In genomic region chr8:122575735-122576647, GRCm38 (mm10) we compare ENCODE assay signal across 8 mouse cellular contexts. TPM values are rescaled to one million over a fixed set of nuclear protein-coding genes. Genes with fewer than 3 reads are reported as not detected.
DNase-seq lines count a peak whose midpoint lies in the region; ATAC-seq and TF ChIP-seq lines count a peak whose summit lies in the region.

No protein-coding gene starts in this region.

- H3K4me3 ChIP-seq in cerebellum, adult 2 months (replicated peaks; ENCODE audit: insufficient read depth, low read depth, low read length), result peak overlapping the region; percentile 86
- H3K4me3 ChIP-seq in testis, adult 2 months (ENCODE audit: control insufficient read depth, low read depth, low read length), result peak overlapping the region; percentile 94
- H3K4me3 ChIP-seq in intestine, embryonic 14.5 days (ENCODE audit: low read depth, low read length), result peak overlapping the region; percentile 71
- peak overlapping the region; percentile 45 for H3K4me3 ChIP-seq in myocyte

- peak overlapping the region; percentile 73 for H3K27ac ChIP-seq in cerebellum, adult 2 months (ENCODE audit: insufficient read depth, low read length)
- H3K27ac ChIP-seq in testis, adult 2 months (ENCODE audit: control insufficient read depth, insufficient read depth, low read depth, low read length), result peak overlapping the region; percentile 73
- peak overlapping the region; percentile 79 for H3K27ac ChIP-seq in intestine, embryonic 14.5 days (ENCODE audit: low read depth)

- no peaks in the 10 kb centered on the region for H3K9me3 ChIP-seq in intestine, embryonic 14.5 days (ENCODE audit: control insufficient read depth, low read length)

- H3K36me3 ChIP-seq in testis, adult 2 months (ENCODE audit: control insufficient read depth, insufficient read depth, low read length), result no peaks in the 10 kb centered on the region
- peaks cover 28% of the 10 kb centered on the region for H3K36me3 ChIP-seq in intestine, embryonic 14.5 days (ENCODE audit: control insufficient read depth, insufficient read depth, low read length)
- H3K36me3 ChIP-seq in myocyte (ENCODE audit: control insufficient read depth, insufficient read depth), result peaks cover 3% of the 10 kb centered on the region

- peak overlapping the region; percentile 80 for H3K4me2 ChIP-seq in intestine, embryonic 14.5 days (ENCODE audit: low read length)
- peak overlapping the region; percentile 84 for H3K4me2 ChIP-seq in myocyte (ENCODE audit: low read depth)

- peak in 1 of 2 experiments; percentile 51 for DNase-seq in cerebellum, adult 2 months
- no peak for DNase-seq in cerebellum, adult 11 months
- no peak for DNase-seq in testis, postnatal 10 days (ENCODE audit: low spot score)
- no peak for DNase-seq in intestine, embryonic 14.5 days (ENCODE audit: low spot score)
- no peak for DNase-seq in spleen, postnatal 4 days (ENCODE audit: low spot score in 2 of 2)
- DNase-seq in kidney, postnatal 4 days, result no peak

- 0 out of 2 replicates have a peak, but pooled peaks have one; percentile 0 for ATAC-seq in intestine, embryonic 14.5 days (replicated peaks; ENCODE audit: low FRiP score, low TSS enrichment, low read depth)

- no peak for TF ChIP-seq POLR2A in cerebellum, adult 2 months (IDR thresholded peaks at IDR 0.05; ENCODE audit: borderline replicate concordance, insufficient read depth, low read length)
- TF ChIP-seq POLR2A in testis, adult 2 months (IDR thresholded peaks at IDR 0.05; ENCODE audit: control insufficient read depth, low read depth, low read length), result no peak
- no peak for TF ChIP-seq POLR2A in myocyte (IDR thresholded peaks at IDR 0.05; ENCODE audit: insufficient read length, low read depth)

- peaks cover 11% of the 10 kb centered on the region for H3K79me2 ChIP-seq in myocyte (ENCODE audit: control insufficient read depth, insufficient read depth)

- H3K9ac ChIP-seq in intestine, embryonic 14.5 days (ENCODE audit: low read length), result peak overlapping the region; percentile 89

- peaks cover 26% of the 10 kb centered on the region for H3K4me1 ChIP-seq in cerebellum, adult 2 months (ENCODE audit: control insufficient read depth, insufficient read depth, low read length)
- H3K4me1 ChIP-seq in testis, adult 2 months (ENCODE audit: control insufficient read depth, insufficient read depth, low read length), result peaks cover 12% of the 10 kb centered on the region
- H3K4me1 ChIP-seq in intestine, embryonic 14.5 days (replicated peaks; ENCODE audit: control insufficient read depth, insufficient read depth, low read length), result peaks cover 35% of the 10 kb centered on the region

- no peak for TF ChIP-seq CTCF in cerebellum, adult 2 months (IDR thresholded peaks at IDR 0.05; ENCODE audit: borderline replicate concordance, insufficient read depth, low read depth, low read length)
- TF ChIP-seq CTCF in testis, adult 2 months (IDR thresholded peaks at IDR 0.05; ENCODE audit: control insufficient read depth, insufficient read depth, insufficient replicate concordance, low read depth, low read length), result no peak

- peak overlapping the region; percentile 69 for H3ac ChIP-seq in myocyte (ENCODE audit: control insufficient read depth, insufficient read length)

- H3K27me3 ChIP-seq in cerebellum, adult 2 months (ENCODE audit: control insufficient read depth, insufficient read depth, low read length), result no peaks in the 10 kb centered on the region
- no peaks in the 10 kb centered on the region for H3K27me3 ChIP-seq in testis, adult 2 months (ENCODE audit: control insufficient read depth, insufficient read depth, low read length)
- no peaks in the 10 kb centered on the region for H3K27me3 ChIP-seq in intestine, embryonic 14.5 days (replicated peaks; ENCODE audit: control insufficient read depth, insufficient read depth, low read length)
- no peaks in the 10 kb centered on the region for H3K27me3 ChIP-seq in myocyte (ENCODE audit: control insufficient read depth, insufficient read depth, insufficient read length)

- 6% methylated on average over 21 of the region's 21 CpGs for WGBS in cerebellum, adult 2 months
- 14% methylated on average over 21 of the region's 21 CpGs for WGBS in intestine, embryonic 14.5 days

TF ChIP-seq in myocyte, 11 proteins besides CTCF, POLR2A, EP300 and RAD21:
- no peak for TF ChIP-seq REST (IDR thresholded peaks at IDR 0.05; ENCODE audit: insufficient read depth, insufficient read length)
- TF ChIP-seq TCF3 (IDR thresholded peaks at IDR 0.05; ENCODE audit: insufficient read length, low read depth), result no peak
- TF ChIP-seq POLR2AphosphoS2 (IDR thresholded peaks at IDR 0.05; ENCODE audit: insufficient read length, low read depth), result no peak
- no peak for TF ChIP-seq MYOG (IDR thresholded peaks at IDR 0.05; ENCODE audit: control insufficient read depth in 1 of 3, insufficient read depth in 1 of 3, insufficient read length in 2 of 3, low read depth in 2 of 3)
- TF ChIP-seq CEBPB (IDR thresholded peaks at IDR 0.05; ENCODE audit: insufficient read depth, poor library complexity, severe bottlenecking), result no peak
- TF ChIP-seq E2F4 (IDR thresholded peaks at IDR 0.05; ENCODE audit: insufficient read depth), result no peak
- no peak for TF ChIP-seq TCF12 (IDR thresholded peaks at IDR 0.05; ENCODE audit: insufficient read depth, poor library complexity, severe bottlenecking)
- no peak for TF ChIP-seq USF1 (IDR thresholded peaks at IDR 0.05; ENCODE audit: low read depth)
- TF ChIP-seq SRF (IDR thresholded peaks at IDR 0.05; ENCODE audit: control insufficient read depth, insufficient read length, low read depth), result no peak
- TF ChIP-seq MYOD1 (IDR thresholded peaks at IDR 0.05; ENCODE audit: control insufficient read depth in 1 of 3, insufficient read length in 2 of 3, low read depth in 2 of 3), result no peak
- no peak for TF ChIP-seq MAX (IDR thresholded peaks at IDR 0.05; ENCODE audit: low read depth)
TF ChIP-seq in myocyte: peak in this region for 0.

RNA-seq across cellular contexts. Expression of gene Aprt, which starts 0.7 kb away (rescaled TPM):
- polyA plus RNA-seq in cerebellum, adult 2 months (2012; rRNA removed), result 52.9 and 57.4 TPM in 2 replicates
- polyA plus RNA-seq in testis, adult 2 months (2012; rRNA removed), result 267 and 294 TPM in 2 replicates
- 580 and 583 TPM in 2 replicates for polyA plus RNA-seq in intestine, embryonic 14.5 days (2014; fragmentation: Nextera tagmentation; extraction: Ambion mirVana)
- 261 TPM for polyA plus RNA-seq in myocyte (2012; fragmentation: generic; extraction: Trizol)

RNA-seq across cellular contexts. Expression of gene Cdt1, which starts 8.2 kb away (rescaled TPM):
- polyA plus RNA-seq in cerebellum, adult 2 months (2012; rRNA removed), result 7.6 and 8.8 TPM in 2 replicates
- 4.5 and 5.0 TPM in 2 replicates for polyA plus RNA-seq in testis, adult 2 months (2012; rRNA removed)
- polyA plus RNA-seq in intestine, embryonic 14.5 days (2014; fragmentation: Nextera tagmentation; extraction: Ambion mirVana), result 43.8 and 49.3 TPM in 2 replicates
- 19.7 TPM for polyA plus RNA-seq in myocyte (2012; fragmentation: generic; extraction: Trizol)

RNA-seq across cellular contexts. Expression of gene Piezo1, which starts 24.9 kb away (rescaled TPM):
- 4.2 and 4.5 TPM in 2 replicates for polyA plus RNA-seq in cerebellum, adult 2 months (2012; rRNA removed)
- polyA plus RNA-seq in testis, adult 2 months (2012; rRNA removed), result 6.8 and 9.1 TPM in 2 replicates
- polyA plus RNA-seq in intestine, embryonic 14.5 days (2014; fragmentation: Nextera tagmentation; extraction: Ambion mirVana), result 17.9 and 21.6 TPM in 2 replicates
- 156 TPM for polyA plus RNA-seq in myocyte (2012; fragmentation: generic; extraction: Trizol)

RNA-seq across cellular contexts. Expression of gene Galns, which starts 35.3 kb away (rescaled TPM):
- 8.5 and 8.7 TPM in 2 replicates for polyA plus RNA-seq in cerebellum, adult 2 months (2012; rRNA removed)
- 5.9 TPM in 2 replicates for polyA plus RNA-seq in testis, adult 2 months (2012; rRNA removed)
- 12.2 and 13.8 TPM in 2 replicates for polyA plus RNA-seq in intestine, embryonic 14.5 days (2014; fragmentation: Nextera tagmentation; extraction: Ambion mirVana)
- 17.6 TPM for polyA plus RNA-seq in myocyte (2012; fragmentation: generic; extraction: Trizol)

RNA-seq across cellular contexts. Expression of gene Trappc2l, which starts 35.4 kb away (rescaled TPM):
- polyA plus RNA-seq in cerebellum, adult 2 months (2012; rRNA removed), result 199 and 206 TPM in 2 replicates
- 100 and 102 TPM in 2 replicates for polyA plus RNA-seq in testis, adult 2 months (2012; rRNA removed)
- 67.3 and 71.8 TPM in 2 replicates for polyA plus RNA-seq in intestine, embryonic 14.5 days (2014; fragmentation: Nextera tagmentation; extraction: Ambion mirVana)
- 95.7 TPM for polyA plus RNA-seq in myocyte (2012; fragmentation: generic; extraction: Trizol)
